Mouse (Mus musculus) kidney, postnatal 25 days (tissue): ENCODE measurements at regions not wholly inside any gene's neighbourhood (a gene's known extent, or its start where the extent isn't known, plus 50 kb on each side); places are given as distances from the start of the nearest gene placed in this dataset.

ENCODE experiments used
- DNase-seq, 2 experiments: peaks; one replicate each; pipeline ENCODE4 v3.0.0; 2021; ENCODE audit warnings: mixed read lengths in 2 of 2

DNA sequence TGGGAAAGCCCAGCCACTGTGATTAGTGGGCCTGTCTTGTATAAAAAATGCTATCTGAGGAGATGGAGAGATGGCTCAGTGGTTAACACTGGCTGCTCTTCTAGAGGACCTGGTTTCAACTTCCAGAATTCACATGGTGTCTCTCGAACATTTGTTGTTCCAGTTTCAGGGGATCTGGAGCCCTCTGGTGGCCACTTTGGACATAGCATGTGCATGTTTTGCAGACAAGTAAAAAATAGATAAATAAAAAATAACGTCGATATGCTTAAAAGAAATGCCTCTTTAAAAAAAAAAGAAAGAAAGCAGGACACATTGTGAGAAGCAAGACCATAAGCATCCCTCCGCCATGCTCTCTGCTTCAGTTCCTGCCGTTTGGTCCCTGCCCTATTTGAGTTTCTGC, 978.1 kb downstream of the Gm10330 start:
- DNase-seq: peak in 1 of 2 experiments; percentile 1
